In the genomic region with DNA sequence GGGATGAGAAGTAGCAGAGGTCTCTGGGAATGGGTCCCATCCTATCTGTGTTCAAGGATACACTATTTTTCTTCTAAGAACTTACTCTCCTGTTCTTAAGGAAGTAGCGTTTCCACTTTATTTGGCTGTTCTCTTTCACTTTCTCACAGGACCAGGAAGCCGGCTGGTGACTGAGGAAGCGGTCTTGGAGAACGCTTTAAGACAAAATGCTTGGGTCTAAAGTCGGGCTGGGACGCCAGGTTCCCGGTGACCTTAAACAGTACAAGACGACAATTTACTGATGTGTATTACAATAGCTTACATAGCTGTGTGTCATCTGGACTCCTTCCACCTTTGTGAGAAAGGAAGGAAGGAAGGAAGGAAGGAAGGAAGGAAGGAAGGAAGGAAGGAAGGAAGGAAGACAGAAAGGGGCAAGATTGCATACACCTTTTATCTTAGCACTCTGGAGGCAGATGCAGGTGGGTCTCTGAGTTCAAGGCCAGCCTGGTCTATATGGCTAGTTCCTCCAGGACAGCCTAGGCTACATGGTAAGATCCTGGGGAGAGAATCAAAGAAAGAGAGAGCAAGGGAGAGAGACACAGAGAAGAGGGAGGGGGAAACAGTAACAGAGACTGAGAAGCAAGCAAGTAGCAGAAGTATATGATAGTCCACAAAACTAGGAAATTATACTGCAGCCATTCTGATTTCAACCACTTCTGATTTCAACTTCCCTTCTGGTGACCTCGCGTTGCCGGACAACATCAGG, we compare ENCODE assay signal across 8 mouse cellular contexts. TPM values are rescaled to one million over a fixed set of nuclear protein-coding genes. Genes with fewer than 3 reads are reported as not detected.
DNase-seq lines count a peak whose midpoint lies in the region; ATAC-seq and TF ChIP-seq lines count a peak whose summit lies in the region.

No protein-coding gene starts in this region.

- no peak for TF ChIP-seq POLR2A in liver, adult 2 months (IDR thresholded peaks at IDR 0.05; ENCODE audit: extremely low read depth, insufficient read depth, low read length)
- no peak for TF ChIP-seq POLR2A in embryonic fibroblast, embryonic 13.5 days (IDR thresholded peaks at IDR 0.05; ENCODE audit: low read depth, low read length)

- H3K9ac ChIP-seq in liver, adult 2 months (ENCODE audit: low read depth, low read length), result no peak overlapping the region
- no peak overlapping the region for H3K9ac ChIP-seq in intestine, postnatal 0 days (ENCODE audit: low read depth, low read length)
- H3K9ac ChIP-seq in neural tube, embryonic 12.5 days, result 0 out of 2 replicates have a peak overlapping the region, but pooled peaks have one; percentile 5

- H3K79me2 ChIP-seq in liver, adult 2 months (ENCODE audit: control insufficient read depth, insufficient read depth, low read length), result no peaks in the 10 kb centered on the region; the same call in 1 of the 2 replicates

- no peaks in the 10 kb centered on the region for H3K27me3 ChIP-seq in liver, adult 2 months (ENCODE audit: control insufficient read depth, insufficient read depth, low read length)
- no peaks in the 10 kb centered on the region for H3K27me3 ChIP-seq in intestine, postnatal 0 days (replicated peaks; ENCODE audit: control insufficient read depth, insufficient read depth, low read length)
- H3K27me3 ChIP-seq in neural tube, embryonic 12.5 days (replicated peaks), result no peaks in the 10 kb centered on the region

- peak overlapping the region; percentile 45 for H3K27ac ChIP-seq in liver, adult 2 months (replicated peaks; ENCODE audit: insufficient read depth, low read depth, low read length)
- H3K27ac ChIP-seq in embryonic fibroblast, embryonic 13.5 days (ENCODE audit: insufficient read depth, low read length), result peak overlapping the region; percentile 4; the same call in 1 of the 2 replicates
- H3K27ac ChIP-seq in intestine, postnatal 0 days (ENCODE audit: low read depth, low read length), result no peak overlapping the region
- no peak overlapping the region for H3K27ac ChIP-seq in neural tube, embryonic 12.5 days

- 67% methylated on average over 11 of the region's 11 CpGs for WGBS in liver, adult 2 months
- WGBS in intestine, postnatal 0 days, result 65% methylated on average over 11 of the region's 11 CpGs
- WGBS in neural tube, embryonic 12.5 days, result 68% methylated on average over 11 of the region's 11 CpGs

- H3K4me3 ChIP-seq in liver, adult 2 months (ENCODE audit: insufficient read depth, low read depth, low read length), result no peak overlapping the region
- H3K4me3 ChIP-seq in embryonic fibroblast, embryonic 13.5 days (ENCODE audit: insufficient read depth, low read length), result 0 out of 2 replicates have a peak overlapping the region, but pooled peaks have one; percentile 3
- H3K4me3 ChIP-seq in intestine, postnatal 0 days (ENCODE audit: low read depth, low read length), result peak overlapping the region; percentile 64
- H3K4me3 ChIP-seq in neural tube, embryonic 12.5 days, result peak overlapping the region; percentile 61; the same call in 1 of the 2 replicates

- ATAC-seq in intestine, postnatal 0 days, result peak; percentile 0; the same call in 1 of the 2 replicates
- ATAC-seq in neural tube, embryonic 12.5 days (ENCODE audit: low FRiP score, low read depth), result peak; percentile 39
- no peak for ATAC-seq in megakaryocyte progenitor cell, adult 5-6 weeks (replicated peaks; ENCODE audit: poor library complexity)

- peak; percentile 26 for DNase-seq in liver, adult 2 months (ENCODE audit: extremely low read depth, low read depth, low spot score)
- no peak for DNase-seq in liver
- DNase-seq in adrenal gland, postnatal 10 days, result no peak
- DNase-seq in urinary bladder, adult 18-20 months (ENCODE audit: low spot score in 2 of 2), result no peak

- H3K36me3 ChIP-seq in liver, adult 2 months (ENCODE audit: control insufficient read depth, insufficient read depth, low read length), result peaks cover 3% of the 10 kb centered on the region; the same call in 1 of the 2 replicates
- peaks cover 11% of the 10 kb centered on the region for H3K36me3 ChIP-seq in intestine, postnatal 0 days (ENCODE audit: control insufficient read depth, insufficient read depth)
- peaks cover 17% of the 10 kb centered on the region for H3K36me3 ChIP-seq in neural tube, embryonic 12.5 days

- H3K9me3 ChIP-seq in intestine, postnatal 0 days (ENCODE audit: control insufficient read depth), result no peaks in the 10 kb centered on the region
- H3K9me3 ChIP-seq in neural tube, embryonic 12.5 days, result no peaks in the 10 kb centered on the region

- TF ChIP-seq CTCF in liver, adult 2 months (IDR thresholded peaks at IDR 0.05; ENCODE audit: low read depth, low read length), result no peak
- TF ChIP-seq CTCF in embryonic fibroblast, embryonic 13.5 days (IDR thresholded peaks at IDR 0.05; ENCODE audit: borderline replicate concordance, insufficient read depth, low read length), result no peak
- no peak for TF ChIP-seq CTCF in intestine, postnatal 0 days (IDR thresholded peaks at IDR 0.05; ENCODE audit: low read depth)

- peaks cover 7% of the 10 kb centered on the region for H3K4me1 ChIP-seq in liver, adult 2 months (ENCODE audit: control insufficient read depth, insufficient read depth, low read length)
- H3K4me1 ChIP-seq in embryonic fibroblast, embryonic 13.5 days (ENCODE audit: control insufficient read depth, insufficient read depth, low read length), result no peaks in the 10 kb centered on the region
- no peaks in the 10 kb centered on the region for H3K4me1 ChIP-seq in intestine, postnatal 0 days (replicated peaks; ENCODE audit: control insufficient read depth, insufficient read depth, low read length)
- peaks cover 8% of the 10 kb centered on the region for H3K4me1 ChIP-seq in neural tube, embryonic 12.5 days

- peak overlapping the region; percentile 66 for H3K4me2 ChIP-seq in intestine, postnatal 0 days (replicated peaks; ENCODE audit: low read depth)
- peak overlapping the region; percentile 75 for H3K4me2 ChIP-seq in neural tube, embryonic 12.5 days (replicated peaks)

RNA-seq across cellular contexts. Expression of a gene that starts 0.6 kb away (rescaled TPM):
- 2.4 and 3.2 TPM in 2 replicates for total RNA-seq in liver, adult 2 months (2014; rRNA removed)
- 5.1 and 5.8 TPM in 2 replicates for polyA plus RNA-seq in liver, adult 2 months (2012; rRNA removed)
- 6.5 and 6.6 TPM in 2 replicates for polyA plus RNA-seq in embryonic fibroblast, embryonic 13.5 days (2011; ENCODE audit: insufficient read length, low read depth, missing spikeins)
- polyA plus RNA-seq in intestine, postnatal 0 days (2015; fragmentation: Nextera tagmentation; extraction: Ambion mirVana), result 5.2 and 5.8 TPM in 2 replicates
- polyA plus RNA-seq in neural tube, embryonic 12.5 days (2016; fragmentation: Nextera tagmentation; extraction: Ambion mirVana), result 19.6 and 19.9 TPM in 2 replicates
- 7.1 and 7.5 TPM in 2 replicates for total RNA-seq in megakaryocyte progenitor cell, adult 5-6 weeks (2015)
- 5.4 and 6.1 TPM in 2 replicates for total RNA-seq in megakaryocyte progenitor cell, adult 5-6 weeks (2017)
- 1 to 10 TPM; 9.7 to 9.8 TPM for total RNA-seq in adrenal gland, postnatal 10 days (2021)

RNA-seq across cellular contexts. Expression of a gene that starts 11.3 kb away (rescaled TPM):
- 2.1 and 3.0 TPM in 2 replicates for total RNA-seq in liver, adult 2 months (2014; rRNA removed)
- polyA plus RNA-seq in liver, adult 2 months (2012; rRNA removed), result 2.2 and 4.5 TPM in 2 replicates
- not detected in 2 replicates for polyA plus RNA-seq in embryonic fibroblast, embryonic 13.5 days (2011; ENCODE audit: insufficient read length, low read depth, missing spikeins)
- 0.50 and 0.64 TPM in 2 replicates for polyA plus RNA-seq in intestine, postnatal 0 days (2015; fragmentation: Nextera tagmentation; extraction: Ambion mirVana)
- polyA plus RNA-seq in neural tube, embryonic 12.5 days (2016; fragmentation: Nextera tagmentation; extraction: Ambion mirVana), result 0.18 and 0.30 TPM in 2 replicates
- 7.2 and 13.1 TPM in 2 replicates for total RNA-seq in megakaryocyte progenitor cell, adult 5-6 weeks (2015)
- 7.2 and 8.9 TPM in 2 replicates for total RNA-seq in megakaryocyte progenitor cell, adult 5-6 weeks (2017)
- 1 to 10 TPM; 1.1 to 1.6 TPM for total RNA-seq in adrenal gland, postnatal 10 days (2021)

RNA-seq across cellular contexts. Expression of a gene that starts 19.0 kb away (rescaled TPM):
- total RNA-seq in liver, adult 2 months (2014; rRNA removed), result not detected in 2 replicates
- not detected in 2 replicates for polyA plus RNA-seq in liver, adult 2 months (2012; rRNA removed)
- not detected in 2 replicates for polyA plus RNA-seq in embryonic fibroblast, embryonic 13.5 days (2011; ENCODE audit: insufficient read length, low read depth, missing spikeins)
- 0.09 and 0.12 TPM in 2 replicates for polyA plus RNA-seq in intestine, postnatal 0 days (2015; fragmentation: Nextera tagmentation; extraction: Ambion mirVana)
- not detected in 2 replicates for polyA plus RNA-seq in neural tube, embryonic 12.5 days (2016; fragmentation: Nextera tagmentation; extraction: Ambion mirVana)
- total RNA-seq in megakaryocyte progenitor cell, adult 5-6 weeks (2015), result not detected in 2 replicates
- total RNA-seq in megakaryocyte progenitor cell, adult 5-6 weeks (2017), result not detected in 2 replicates
- total RNA-seq in adrenal gland, postnatal 10 days (2021), result under 1 TPM in 1 of 2 experiments, not detected in 1; 0.24 TPM

RNA-seq across cellular contexts. Expression of a gene that starts 36.7 kb away (rescaled TPM):
- not detected in 2 replicates for total RNA-seq in liver, adult 2 months (2014; rRNA removed)
- polyA plus RNA-seq in liver, adult 2 months (2012; rRNA removed), result not detected in 2 replicates
- not detected in 2 replicates for polyA plus RNA-seq in embryonic fibroblast, embryonic 13.5 days (2011; ENCODE audit: insufficient read length, low read depth, missing spikeins)
- polyA plus RNA-seq in intestine, postnatal 0 days (2015; fragmentation: Nextera tagmentation; extraction: Ambion mirVana), result 59.7 and 68.3 TPM in 2 replicates
- not detected in 2 replicates for polyA plus RNA-seq in neural tube, embryonic 12.5 days (2016; fragmentation: Nextera tagmentation; extraction: Ambion mirVana)
- not detected in 2 replicates for total RNA-seq in megakaryocyte progenitor cell, adult 5-6 weeks (2015)
- not detected in 2 replicates for total RNA-seq in megakaryocyte progenitor cell, adult 5-6 weeks (2017)
- total RNA-seq in adrenal gland, postnatal 10 days (2021), result not detected

RNA-seq across cellular contexts. Expression of a gene that starts 41.1 kb away (rescaled TPM):
- not detected in 2 replicates for total RNA-seq in liver, adult 2 months (2014; rRNA removed)
- not detected in 2 replicates for polyA plus RNA-seq in liver, adult 2 months (2012; rRNA removed)
- not detected in 2 replicates for polyA plus RNA-seq in embryonic fibroblast, embryonic 13.5 days (2011; ENCODE audit: insufficient read length, low read depth, missing spikeins)
- 0.12 TPM in 1 of 2 replicates, not detected in the other for polyA plus RNA-seq in intestine, postnatal 0 days (2015; fragmentation: Nextera tagmentation; extraction: Ambion mirVana)
- polyA plus RNA-seq in neural tube, embryonic 12.5 days (2016; fragmentation: Nextera tagmentation; extraction: Ambion mirVana), result 0.10 TPM in 1 of 2 replicates, not detected in the other
- not detected in 2 replicates for total RNA-seq in megakaryocyte progenitor cell, adult 5-6 weeks (2015)
- total RNA-seq in megakaryocyte progenitor cell, adult 5-6 weeks (2017), result not detected in 2 replicates
- not detected for total RNA-seq in adrenal gland, postnatal 10 days (2021)

Comparison
In these comparisons a context has a peak if more than half of its experiments do, and no peak if none do; other contexts are left out.
1. H3K27ac ChIP-seq: peak in liver, adult 2 months (single experiment) and embryonic fibroblast, embryonic 13.5 days (single experiment); none in intestine, postnatal 0 days (single experiment) and neural tube, embryonic 12.5 days (single experiment).